ENCODE assay signal across 9 mouse cellular contexts in the genomic region with DNA sequence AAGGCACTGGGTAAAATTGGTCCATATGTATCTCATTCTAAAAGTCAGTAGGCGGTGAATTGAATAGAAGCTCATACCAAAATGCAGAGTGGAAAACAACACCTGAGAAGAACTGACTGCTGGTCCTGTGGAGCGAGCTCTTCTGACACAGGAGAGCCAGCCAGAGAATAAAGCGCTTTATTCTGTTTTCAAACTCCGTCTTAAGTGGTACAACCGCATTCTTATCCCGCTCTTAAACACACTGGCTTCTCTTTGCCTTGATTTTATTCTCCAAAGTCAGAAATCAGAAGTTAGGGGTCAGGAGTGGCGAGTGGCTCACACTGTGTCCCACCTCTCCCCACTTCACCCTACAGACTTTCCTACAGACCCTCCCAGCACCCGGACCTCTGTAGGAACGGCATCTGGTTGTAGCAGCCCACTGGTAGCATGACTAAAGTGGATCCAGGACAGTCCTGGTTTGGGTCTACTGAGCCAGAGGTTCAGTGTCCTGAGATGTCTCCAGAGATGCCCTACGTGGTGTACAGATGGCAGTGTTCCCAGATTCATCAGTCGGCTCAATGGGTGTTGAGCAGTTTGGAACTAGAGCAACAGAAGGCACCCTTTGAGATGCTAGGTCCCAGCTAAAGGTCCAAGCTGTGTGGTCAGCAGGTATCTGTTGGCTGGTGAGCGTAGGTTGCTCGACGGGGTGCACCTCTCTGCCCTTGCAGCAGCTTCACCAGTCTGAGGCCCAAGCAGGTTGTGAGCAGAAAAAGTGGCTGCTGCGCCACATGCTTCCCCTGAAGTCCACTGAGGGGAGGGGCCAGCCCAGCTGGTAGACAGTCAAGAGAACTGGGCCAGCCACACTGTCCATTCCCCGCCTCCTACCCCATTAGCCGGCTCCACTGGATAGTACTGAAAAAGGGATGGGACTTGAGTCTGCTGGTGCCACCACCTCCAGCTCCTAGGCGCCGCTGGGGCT. TPM values are rescaled to one million over a fixed set of nuclear protein-coding genes. Genes with fewer than 3 reads are reported as not detected.
A peak's percentile ranks its signal among the peaks of the same experiment; 100 is the strongest.
DNase-seq lines count a peak whose midpoint lies in the region; ATAC-seq lines count a peak whose summit lies in the region.
"Had no signal": no experiment of that assay in that cellular context is flagged by ENCODE, and none has a peak within 500 bp of the region (broad histone marks: within the 10 kb centered on the region; RNA-seq: fewer than 3 reads in every experiment).

No protein-coding gene starts in this region.

- 80% methylated on average over 19 of the region's 19 CpGs for WGBS in embryonic facial prominence, embryonic 12.5 days
- WGBS in embryonic facial prominence, embryonic 10.5 days: 79% methylated on average over 19 of the region's 19 CpGs
- 79% methylated on average over 19 of the region's 19 CpGs for WGBS in hindbrain, embryonic 14.5 days
- 82% methylated on average over 19 of the region's 19 CpGs for WGBS in hindbrain, embryonic 12.5 days

- H3K27me3 ChIP-seq in embryonic facial prominence, embryonic 12.5 days: no peaks in the 10 kb centered on the region
- H3K27me3 ChIP-seq in embryonic facial prominence, embryonic 10.5 days (replicated peaks; ENCODE audit: low read depth, poor library complexity, severe bottlenecking): peaks cover 21% of the 10 kb centered on the region
- no peaks in the 10 kb centered on the region for H3K27me3 ChIP-seq in hindbrain, embryonic 14.5 days (ENCODE audit: control insufficient read depth, insufficient read depth, low read length)
- H3K27me3 ChIP-seq in hindbrain, embryonic 12.5 days: 0 out of 2 replicates have a peak, but pooled peaks cover 3% of the 10 kb centered on the region

- DNase-seq in embryonic facial prominence, embryonic 10.5 days (ENCODE audit: low spot score): no peak
- DNase-seq in hindbrain, embryonic 14.5 days (ENCODE audit: low spot score): no peak
- DNase-seq in 3T3-L1 (ENCODE audit: low read depth, low spot score): peak; percentile 68
- peak; percentile 36 to 37 for DNase-seq in heart, postnatal 10 days
- no peak for DNase-seq in yolk sac, embryonic 10.5 days (ENCODE audit: low spot score)
- no peak for DNase-seq in urinary bladder, postnatal 10 days (ENCODE audit: low spot score)
- DNase-seq: kidney, postnatal 10 days had no signal

- intact Hi-C loops in heart, postnatal 10 days (cut with DNase I): no loop called here

- ATAC-seq in embryonic facial prominence, embryonic 12.5 days (ENCODE audit: insufficient number of reproducible peaks, insufficient read depth, low FRiP score, low TSS enrichment): 0 out of 2 replicates have a peak, but pooled peaks have one; percentile 10
- 0 out of 2 replicates have a peak, but pooled peaks have one; percentile 25 for ATAC-seq in hindbrain, embryonic 14.5 days (ENCODE audit: low FRiP score)
- no peak for ATAC-seq in hindbrain, embryonic 12.5 days (ENCODE audit: low FRiP score)

- H3K27ac ChIP-seq in embryonic facial prominence, embryonic 12.5 days: no peak overlapping the region
- no peak overlapping the region for H3K27ac ChIP-seq in embryonic facial prominence, embryonic 10.5 days (replicated peaks)
- no peak overlapping the region for H3K27ac ChIP-seq in hindbrain, embryonic 14.5 days
- no peak overlapping the region for H3K27ac ChIP-seq in hindbrain, embryonic 12.5 days

- H3K9ac ChIP-seq in embryonic facial prominence, embryonic 12.5 days: no peak overlapping the region
- no peak overlapping the region for H3K9ac ChIP-seq in hindbrain, embryonic 14.5 days
- H3K9ac ChIP-seq in hindbrain, embryonic 12.5 days: no peak overlapping the region

- H3K4me2 ChIP-seq in embryonic facial prominence, embryonic 12.5 days (replicated peaks): no peak overlapping the region
- H3K4me2 ChIP-seq in hindbrain, embryonic 14.5 days (replicated peaks): no peak overlapping the region
- no peak overlapping the region for H3K4me2 ChIP-seq in hindbrain, embryonic 12.5 days (replicated peaks)

- H3K36me3 ChIP-seq in embryonic facial prominence, embryonic 12.5 days: peaks cover 44% of the 10 kb centered on the region
- peaks cover 51% of the 10 kb centered on the region for H3K36me3 ChIP-seq in embryonic facial prominence, embryonic 10.5 days (replicated peaks)
- H3K36me3 ChIP-seq in hindbrain, embryonic 14.5 days (replicated peaks; ENCODE audit: control insufficient read depth, insufficient read depth): peaks cover 63% of the 10 kb centered on the region
- peaks cover 45% of the 10 kb centered on the region for H3K36me3 ChIP-seq in hindbrain, embryonic 12.5 days

- no peak overlapping the region for H3K4me3 ChIP-seq in embryonic facial prominence, embryonic 12.5 days
- no peak overlapping the region for H3K4me3 ChIP-seq in embryonic facial prominence, embryonic 10.5 days
- H3K4me3 ChIP-seq in hindbrain, embryonic 14.5 days (replicated peaks; ENCODE audit: low read length): no peak overlapping the region
- no peak overlapping the region for H3K4me3 ChIP-seq in hindbrain, embryonic 12.5 days

- H3K9me3 ChIP-seq in embryonic facial prominence, embryonic 12.5 days: no peaks in the 10 kb centered on the region
- H3K9me3 ChIP-seq in embryonic facial prominence, embryonic 10.5 days: no peaks in the 10 kb centered on the region
- H3K9me3 ChIP-seq in hindbrain, embryonic 14.5 days (ENCODE audit: control insufficient read depth, low read length): no peaks in the 10 kb centered on the region
- H3K9me3 ChIP-seq in hindbrain, embryonic 12.5 days (replicated peaks): no peaks in the 10 kb centered on the region

- peaks cover 8% of the 10 kb centered on the region; the same call in 1 of the 2 replicates for H3K4me1 ChIP-seq in embryonic facial prominence, embryonic 12.5 days
- H3K4me1 ChIP-seq in embryonic facial prominence, embryonic 10.5 days: peaks cover 9% of the 10 kb centered on the region; the same call in 1 of the 2 replicates
- H3K4me1 ChIP-seq in hindbrain, embryonic 14.5 days (replicated peaks; ENCODE audit: control insufficient read depth, insufficient read depth, low read length): no peaks in the 10 kb centered on the region
- no peaks in the 10 kb centered on the region for H3K4me1 ChIP-seq in hindbrain, embryonic 12.5 days

RNA-seq across cellular contexts. Expression of gene Rps6kl1, which starts 15.3 kb away (rescaled TPM):
- polyA plus RNA-seq in embryonic facial prominence, embryonic 12.5 days (2016; fragmentation: Nextera tagmentation; extraction: Ambion mirVana): 1.7 and 2.2 TPM in 2 replicates
- polyA plus RNA-seq in embryonic facial prominence, embryonic 10.5 days (2016; fragmentation: Nextera tagmentation; extraction: Ambion mirVana): 2.0 and 2.2 TPM in 2 replicates
- polyA plus RNA-seq in hindbrain, embryonic 14.5 days (2014; fragmentation: Nextera tagmentation; extraction: Ambion mirVana): 22.9 and 24.1 TPM in 2 replicates
- polyA plus RNA-seq in hindbrain, embryonic 12.5 days (2016; fragmentation: Nextera tagmentation; extraction: Ambion mirVana): 7.2 and 7.6 TPM in 2 replicates
- 1 to 10 TPM; 3.2 to 3.8 TPM for total RNA-seq in heart, postnatal 10 days (2021)

RNA-seq across cellular contexts. Expression of gene Dlst, which starts 25.2 kb away (rescaled TPM):
- 110 and 117 TPM in 2 replicates for polyA plus RNA-seq in embryonic facial prominence, embryonic 12.5 days (2016; fragmentation: Nextera tagmentation; extraction: Ambion mirVana)
- polyA plus RNA-seq in embryonic facial prominence, embryonic 10.5 days (2016; fragmentation: Nextera tagmentation; extraction: Ambion mirVana): 106 TPM in 2 replicates
- polyA plus RNA-seq in hindbrain, embryonic 14.5 days (2014; fragmentation: Nextera tagmentation; extraction: Ambion mirVana): 101 and 114 TPM in 2 replicates
- polyA plus RNA-seq in hindbrain, embryonic 12.5 days (2016; fragmentation: Nextera tagmentation; extraction: Ambion mirVana): 102 and 109 TPM in 2 replicates
- 100 to 1,000 TPM; 632 to 665 TPM for total RNA-seq in heart, postnatal 10 days (2021)

RNA-seq across cellular contexts. Expression of gene Prox2, which starts 25.2 kb away (rescaled TPM):
- polyA plus RNA-seq in embryonic facial prominence, embryonic 12.5 days (2016; fragmentation: Nextera tagmentation; extraction: Ambion mirVana): 3.7 and 4.4 TPM in 2 replicates
- polyA plus RNA-seq in embryonic facial prominence, embryonic 10.5 days (2016; fragmentation: Nextera tagmentation; extraction: Ambion mirVana): 2.9 and 3.7 TPM in 2 replicates
- 1.9 TPM in 2 replicates for polyA plus RNA-seq in hindbrain, embryonic 14.5 days (2014; fragmentation: Nextera tagmentation; extraction: Ambion mirVana)
- polyA plus RNA-seq in hindbrain, embryonic 12.5 days (2016; fragmentation: Nextera tagmentation; extraction: Ambion mirVana): 3.2 and 4.0 TPM in 2 replicates
- total RNA-seq in heart, postnatal 10 days (2021): 1 to 10 TPM; 2.2 to 3.3 TPM

RNA-seq across cellular contexts. Expression of gene Pgf, which starts 41.8 kb away (rescaled TPM):
- polyA plus RNA-seq in embryonic facial prominence, embryonic 12.5 days (2016; fragmentation: Nextera tagmentation; extraction: Ambion mirVana): 15.4 and 19.1 TPM in 2 replicates
- polyA plus RNA-seq in embryonic facial prominence, embryonic 10.5 days (2016; fragmentation: Nextera tagmentation; extraction: Ambion mirVana): 9.3 and 9.8 TPM in 2 replicates
- polyA plus RNA-seq in hindbrain, embryonic 14.5 days (2014; fragmentation: Nextera tagmentation; extraction: Ambion mirVana): 7.9 and 8.3 TPM in 2 replicates
- polyA plus RNA-seq in hindbrain, embryonic 12.5 days (2016; fragmentation: Nextera tagmentation; extraction: Ambion mirVana): 10.6 and 11.2 TPM in 2 replicates
- total RNA-seq in heart, postnatal 10 days (2021): 1 to 10 TPM; 2.4 to 6.2 TPM

Comparison
In these comparisons a context has a peak if more than half of its experiments do, and no peak if none do; other contexts are left out.
1. DNase-seq: peak in 3T3-L1 (single experiment) and heart, postnatal 10 days (2 of 2); none in embryonic facial prominence, embryonic 10.5 days (single experiment), hindbrain, embryonic 14.5 days (single experiment), yolk sac, embryonic 10.5 days (single experiment) and urinary bladder, postnatal 10 days (single experiment).